ENCODE assay signal across 9 mouse cellular contexts in genomic region chr4:128872992-128873391, GRCm38 (mm10). TPM values are rescaled to one million over a fixed set of nuclear protein-coding genes. Genes with fewer than 3 reads are reported as not detected.
DNase-seq lines count a peak whose midpoint lies in the region; ATAC-seq and TF ChIP-seq lines count a peak whose summit lies in the region.
"Had no signal": no experiment of that assay in that cellular context is flagged by ENCODE, and none has a peak within 500 bp of the region (broad histone marks: within the 10 kb centered on the region; RNA-seq: fewer than 3 reads in every experiment).

No protein-coding gene starts in this region.

- no peak overlapping the region for H3K4me3 ChIP-seq in lung, embryonic 15.5 days
- 0 out of 2 replicates have a peak overlapping the region, but pooled peaks have one; percentile 4 for H3K4me3 ChIP-seq in forebrain, postnatal 0 days (ENCODE audit: low read depth, low read length)

- ATAC-seq in lung, embryonic 15.5 days (ENCODE audit: borderline replicate concordance, extremely low read depth, low FRiP score, low TSS enrichment), result no peak
- ATAC-seq in forebrain, postnatal 0 days, result peak; percentile 95
- ATAC-seq: liver, postnatal 0 days had no signal

- no peaks in the 10 kb centered on the region for H3K9me3 ChIP-seq in lung, embryonic 15.5 days
- no peaks in the 10 kb centered on the region for H3K9me3 ChIP-seq in forebrain, postnatal 0 days (ENCODE audit: low read length)

- no peak for DNase-seq in lung, postnatal 25 days (ENCODE audit: low spot score)
- peak; percentile 89 for DNase-seq in forebrain, postnatal 0 days
- DNase-seq in layer of hippocampus, postnatal 10 days (ENCODE audit: low spot score in 2 of 2), result peak; percentile 72 to 74
- peak; percentile 39 for DNase-seq in right cerebral cortex, adult 18-20 months
- DNase-seq in yolk sac, embryonic 10.5 days (ENCODE audit: low spot score), result no peak
- DNase-seq in Muller cell, postnatal 12 days (ENCODE audit: inconsistent ontology term), result no peak
- DNase-seq: heart, postnatal 36 days; liver, postnatal 0 days had no signal

- peaks cover 4% of the 10 kb centered on the region; the same call in 1 of the 2 replicates for H3K4me1 ChIP-seq in lung, embryonic 15.5 days
- H3K4me1 ChIP-seq in forebrain, postnatal 0 days (ENCODE audit: insufficient read depth), result no peaks in the 10 kb centered on the region; the same call in 1 of the 2 replicates

- no peaks in the 10 kb centered on the region for H3K36me3 ChIP-seq in lung, embryonic 15.5 days
- H3K36me3 ChIP-seq in forebrain, postnatal 0 days (ENCODE audit: insufficient read depth), result no peaks in the 10 kb centered on the region

- TF ChIP-seq CTCF in forebrain, postnatal 0 days (IDR thresholded peaks at IDR 0.05; ENCODE audit: low read depth), result no peak

- 0 out of 2 replicates have a peak overlapping the region, but pooled peaks have one; percentile 25 for H3K4me2 ChIP-seq in lung, embryonic 15.5 days
- H3K4me2 ChIP-seq in forebrain, postnatal 0 days (ENCODE audit: low read depth), result peak overlapping the region; percentile 32

- no peak overlapping the region for H3K9ac ChIP-seq in lung, embryonic 15.5 days
- H3K9ac ChIP-seq in forebrain, postnatal 0 days, result no peak overlapping the region
- H3K9ac ChIP-seq: liver, postnatal 0 days had no signal

- 37% methylated on average over 19 of the region's 19 CpGs for WGBS in lung, embryonic 15.5 days
- 22% methylated on average over 19 of the region's 19 CpGs for WGBS in forebrain, postnatal 0 days

- no peak overlapping the region for H3K27ac ChIP-seq in lung, embryonic 15.5 days
- H3K27ac ChIP-seq in forebrain, postnatal 0 days (ENCODE audit: low read depth, low read length), result peak overlapping the region; percentile 69

- no peaks in the 10 kb centered on the region for H3K27me3 ChIP-seq in lung, embryonic 15.5 days
- H3K27me3 ChIP-seq in forebrain, postnatal 0 days (ENCODE audit: insufficient read depth, low read length), result no peaks in the 10 kb centered on the region

RNA-seq across cellular contexts. Expression of gene Trim62, which starts 10.4 kb away (rescaled TPM):
- polyA plus RNA-seq in lung, embryonic 15.5 days (2015; fragmentation: Nextera tagmentation; extraction: Ambion mirVana), result 5.0 and 5.7 TPM in 2 replicates
- total RNA-seq in forebrain, postnatal 0 days (2014; rRNA removed), result 10.9 and 15.7 TPM in 2 replicates
- 15.5 and 20.4 TPM in 2 replicates for polyA plus RNA-seq in forebrain, postnatal 0 days (2015; fragmentation: Nextera tagmentation; extraction: Ambion mirVana)
- total RNA-seq in layer of hippocampus, postnatal 10 days (2021), result 10 to 100 TPM; 26.2 TPM

Comparison
In these comparisons a context has a peak if more than half of its experiments do, and no peak if none do; other contexts are left out.
1. DNase-seq: peak in forebrain, postnatal 0 days (single experiment), layer of hippocampus, postnatal 10 days (2 of 2) and right cerebral cortex, adult 18-20 months (single experiment); none in lung, postnatal 25 days (single experiment), yolk sac, embryonic 10.5 days (single experiment) and Muller cell, postnatal 12 days (single experiment).